ENCODE assay signal across 8 mouse cellular contexts in the genomic region with DNA sequence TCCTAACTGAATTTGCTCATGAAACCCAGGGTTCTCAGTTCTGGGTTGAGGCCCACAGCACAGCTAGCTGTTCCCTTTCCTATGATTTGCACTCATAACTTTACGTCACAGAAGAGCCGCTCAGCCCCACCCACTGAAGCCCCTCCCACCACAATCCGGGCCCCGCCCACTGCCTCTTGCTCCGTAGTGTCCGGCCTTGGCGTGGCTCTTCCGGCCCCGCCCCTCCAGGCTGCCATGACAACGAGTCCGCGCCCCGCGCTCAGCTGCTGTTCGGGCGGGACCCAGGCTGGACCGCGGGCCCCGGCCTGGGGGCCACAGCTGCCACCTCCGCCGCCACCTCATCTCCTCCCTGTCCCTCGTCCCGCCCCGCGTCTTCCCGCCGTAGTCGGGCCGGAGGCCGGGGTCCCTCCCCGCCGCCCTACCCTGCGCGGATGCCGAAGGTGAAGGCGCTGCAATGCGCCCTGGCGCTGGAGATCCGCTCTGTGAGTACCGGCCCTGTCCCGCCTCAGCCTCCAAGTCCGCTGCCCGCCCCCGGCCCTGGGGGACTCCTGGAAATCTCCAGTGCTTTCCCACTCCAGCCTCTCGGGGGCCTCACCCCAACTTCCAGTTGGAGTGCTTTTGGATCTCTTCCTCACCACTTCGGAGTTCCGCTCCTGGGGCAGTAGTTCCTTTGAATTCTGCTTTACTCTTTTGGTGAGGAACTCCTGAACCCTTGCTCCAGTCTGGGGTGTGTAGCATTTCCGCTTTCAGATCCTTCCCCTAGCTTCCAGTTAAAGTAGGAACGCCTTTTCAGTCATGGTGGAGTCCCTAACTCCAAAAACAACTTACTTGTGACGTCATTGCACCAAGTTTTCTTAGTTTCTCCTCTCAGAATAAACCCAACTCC. TPM values are rescaled to one million over a fixed set of nuclear protein-coding genes. Genes with fewer than 3 reads are reported as not detected.
DNase-seq lines count a peak whose midpoint lies in the region; ATAC-seq and TF ChIP-seq lines count a peak whose summit lies in the region.

A gene (plus strand): TSS at position 209 of the 886 bp plus-strand sequence.

- peak; percentile 98 for ATAC-seq in intestine, postnatal 0 days
- ATAC-seq in midbrain, embryonic 11.5 days (ENCODE audit: low FRiP score) = peak; percentile 99

- peak within 1 kb of the TSS; percentile 87 for H3K27ac ChIP-seq in embryonic facial prominence, embryonic 10.5 days (replicated peaks)
- peak within 1 kb of the TSS; percentile 57 for H3K27ac ChIP-seq in intestine, postnatal 0 days (ENCODE audit: low read depth, low read length)
- H3K27ac ChIP-seq in midbrain, embryonic 11.5 days (ENCODE audit: low read depth, low read length) = 0 out of 2 replicates have a peak within 1 kb of the TSS, but pooled peaks have one; percentile 6

- under 1% methylated on average over 50 of the region's 50 CpGs for WGBS in embryonic facial prominence, embryonic 10.5 days
- WGBS in intestine, postnatal 0 days = under 1% methylated on average over 46 of the region's 50 CpGs
- under 1% methylated on average over 48 of the region's 50 CpGs for WGBS in midbrain, embryonic 11.5 days

- intact Hi-C loops in left cerebral cortex, postnatal 4 days (cut with DNase I) = no loop called here

- H3K27me3 ChIP-seq in embryonic facial prominence, embryonic 10.5 days (replicated peaks; ENCODE audit: low read depth, poor library complexity, severe bottlenecking) = no peaks in the 10 kb centered on the region
- no peaks in the 10 kb centered on the region for H3K27me3 ChIP-seq in intestine, postnatal 0 days (replicated peaks; ENCODE audit: control insufficient read depth, insufficient read depth, low read length)
- no peaks in the 10 kb centered on the region for H3K27me3 ChIP-seq in midbrain, embryonic 11.5 days (ENCODE audit: control insufficient read depth, insufficient read depth, low read length)

- peak within 1 kb of the TSS; percentile 96 for H3K4me3 ChIP-seq in embryonic facial prominence, embryonic 10.5 days
- peak within 1 kb of the TSS; percentile 76 for H3K4me3 ChIP-seq in intestine, postnatal 0 days (ENCODE audit: low read depth, low read length)
- H3K4me3 ChIP-seq in midbrain, embryonic 11.5 days (ENCODE audit: low read depth, low read length) = peak within 1 kb of the TSS; percentile 82

- peak within 1 kb of the TSS; percentile 87 for H3K4me2 ChIP-seq in intestine, postnatal 0 days (replicated peaks; ENCODE audit: low read depth)
- peak within 1 kb of the TSS; percentile 56 for H3K4me2 ChIP-seq in midbrain, embryonic 11.5 days

- H3K9me3 ChIP-seq in embryonic facial prominence, embryonic 10.5 days = no peaks in the 10 kb centered on the region
- H3K9me3 ChIP-seq in intestine, postnatal 0 days (ENCODE audit: control insufficient read depth) = no peaks in the 10 kb centered on the region
- H3K9me3 ChIP-seq in midbrain, embryonic 11.5 days (ENCODE audit: control insufficient read depth, low read length) = no peaks in the 10 kb centered on the region

- H3K4me1 ChIP-seq in embryonic facial prominence, embryonic 10.5 days = peaks cover 16% of the 10 kb centered on the region
- no peaks in the 10 kb centered on the region for H3K4me1 ChIP-seq in intestine, postnatal 0 days (replicated peaks; ENCODE audit: control insufficient read depth, insufficient read depth, low read length)
- peaks cover 8% of the 10 kb centered on the region for H3K4me1 ChIP-seq in midbrain, embryonic 11.5 days (ENCODE audit: control insufficient read depth, insufficient read depth, low read length)

- H3K9ac ChIP-seq in intestine, postnatal 0 days (ENCODE audit: low read depth, low read length) = peak within 1 kb of the TSS; percentile 57
- peak within 1 kb of the TSS; percentile 79 for H3K9ac ChIP-seq in midbrain, embryonic 11.5 days (ENCODE audit: low read length)

- H3K36me3 ChIP-seq in embryonic facial prominence, embryonic 10.5 days (replicated peaks) = 0 out of 2 replicates have a peak, but pooled peaks cover 2% of the 10 kb centered on the region
- H3K36me3 ChIP-seq in intestine, postnatal 0 days (ENCODE audit: control insufficient read depth, insufficient read depth) = no peaks in the 10 kb centered on the region
- no peaks in the 10 kb centered on the region for H3K36me3 ChIP-seq in midbrain, embryonic 11.5 days (ENCODE audit: control insufficient read depth, insufficient read depth, low read length)

- DNase-seq in adrenal gland, postnatal 10 days = peak; percentile 96
- DNase-seq in embryonic facial prominence, embryonic 10.5 days (ENCODE audit: low spot score) = peak; percentile 93
- DNase-seq in gonadal fat pad, adult 2 months (ENCODE audit: low read depth) = peak; percentile 13
- peak; percentile 83 for DNase-seq in left cerebral cortex, postnatal 4 days
- DNase-seq in midbrain, embryonic 11.5 days (ENCODE audit: low spot score, missing footprints) = peak; percentile 99
- peak; percentile 62 for DNase-seq in right cerebral cortex, postnatal 4 days
- peak; percentile 90 for DNase-seq in yolk sac, embryonic 10.5 days (ENCODE audit: low spot score)

- no peak for TF ChIP-seq CTCF in intestine, postnatal 0 days (IDR thresholded peaks at IDR 0.05; ENCODE audit: low read depth)

RNA-seq across cellular contexts. Expression of the gene that starts here (rescaled TPM):
- total RNA-seq in adrenal gland, postnatal 10 days (2021) = 10 to 100 TPM; 16.9 to 20.0 TPM
- polyA plus RNA-seq in embryonic facial prominence, embryonic 10.5 days (2016; fragmentation: Nextera tagmentation; extraction: Ambion mirVana) = 23.9 and 25.3 TPM in 2 replicates
- polyA plus RNA-seq in gonadal fat pad, adult 2 months (2012; rRNA removed) = 15.9 and 19.4 TPM in 2 replicates
- 8.1 and 8.7 TPM in 2 replicates for polyA plus RNA-seq in intestine, postnatal 0 days (2015; fragmentation: Nextera tagmentation; extraction: Ambion mirVana)
- 10 to 100 TPM in 1 of 2 experiments, 1 to 10 TPM in 1; 8.4 to 10.1 TPM for total RNA-seq in left cerebral cortex, postnatal 4 days (2021)
- 27.6 and 34.3 TPM in 2 replicates for polyA plus RNA-seq in midbrain, embryonic 11.5 days (2014; fragmentation: Nextera tagmentation; extraction: Ambion mirVana)

Comparison
In these comparisons a context has a peak if more than half of its experiments do, and no peak if none do; other contexts are left out.
1. Peak in every context shown above with its lines: DNase-seq, ATAC-seq, H3K4me3 ChIP-seq and H3K27ac ChIP-seq.
2. DNase-seq: peak in every context shown above with its lines; median percentile 99 in midbrain, embryonic 11.5 days; 96 in adrenal gland, postnatal 10 days; 93 in embryonic facial prominence, embryonic 10.5 days; 90 in yolk sac, embryonic 10.5 days; 83 in left cerebral cortex, postnatal 4 days; 62 in right cerebral cortex, postnatal 4 days; 13 in gonadal fat pad, adult 2 months.
3. H3K27ac ChIP-seq: peak in every context shown above with its lines; median percentile 87 in embryonic facial prominence, embryonic 10.5 days; 57 in intestine, postnatal 0 days; 6 in midbrain, embryonic 11.5 days.